Mouse (Mus musculus): ENCODE measurements at regions not wholly inside any gene's neighbourhood (a gene's known extent, or its start where the extent isn't known, plus 50 kb on each side); places are given as distances from the start of the nearest gene placed in this dataset.

- 61% methylated on average over 4 of the region's 4 CpGs for WGBS
- H3K4me3 ChIP-seq (replicated peaks): no peak overlapping the region
- H3K27ac ChIP-seq: no peak overlapping the region
- peak; percentile 45; the same call in 1 of the 2 replicates for ATAC-seq
- no peaks in the 10 kb centered on the region for H3K9me3 ChIP-seq
- no peak overlapping the region for H3K9ac ChIP-seq (replicated peaks)
- H3K4me1 ChIP-seq (replicated peaks): peaks cover 7% of the 10 kb centered on the region
- H3K27me3 ChIP-seq: no peaks in the 10 kb centered on the region
- no peaks in the 10 kb centered on the region for H3K36me3 ChIP-seq
- no peak overlapping the region for H3K4me2 ChIP-seq (replicated peaks)
Measured at GRCm38 (mm10) chr6:100113393-100114137, 173.7 kb downstream of the Rybp start.

- H3K27ac ChIP-seq: no peak overlapping the region
- H3K4me1 ChIP-seq (replicated peaks): peaks cover 7% of the 10 kb centered on the region
- H3K4me3 ChIP-seq (replicated peaks): no peak overlapping the region
- no peaks in the 10 kb centered on the region for H3K9me3 ChIP-seq
- 82% methylated on average over 2 of the region's 2 CpGs for WGBS
- no peaks in the 10 kb centered on the region for H3K36me3 ChIP-seq
- no peak overlapping the region for H3K9ac ChIP-seq (replicated peaks)
- no peak overlapping the region for H3K4me2 ChIP-seq (replicated peaks)
- ATAC-seq: no peak
- H3K27me3 ChIP-seq: 0 out of 2 replicates have a peak, but pooled peaks cover 4% of the 10 kb centered on the region
Measured at GRCm38 (mm10) chr6:100110981-100111660, 176.2 kb downstream of the Rybp start.

GRCm38 (mm10) chr6:100109979-100110378 lies 177.3 kb downstream of the Rybp start:
- Histone ChIP-seq H3K9me3 (no peaks in the 10 kb centered on the region), H3K36me3 (no peaks in the 10 kb centered on the region), H3K4me2 (replicated peaks) (no peak overlapping the region), H3K4me1 (replicated peaks) (peaks cover 7% of the 10 kb centered on the region), H3K27me3 (0 out of 2 replicates have a peak, but pooled peaks cover 4% of the 10 kb centered on the region), H3K27ac (no peak overlapping the region), H3K9ac (replicated peaks) (no peak overlapping the region), H3K4me3 (replicated peaks) (no peak overlapping the region)
- ATAC-seq: no peak
- 72% methylated on average over 7 of the region's 7 CpGs for WGBS

- Histone ChIP-seq H3K27ac (no peak overlapping the region), H3K9me3 (no peaks in the 10 kb centered on the region), H3K4me2 (replicated peaks) (no peak overlapping the region), H3K4me1 (replicated peaks) (peaks cover 7% of the 10 kb centered on the region), H3K4me3 (replicated peaks) (no peak overlapping the region), H3K9ac (replicated peaks) (no peak overlapping the region), H3K27me3 (0 out of 2 replicates have a peak, but pooled peaks cover 4% of the 10 kb centered on the region), H3K36me3 (no peaks in the 10 kb centered on the region)
- ATAC-seq: no peak
- 57% methylated on average over 3 of the region's 3 CpGs for WGBS
Measured at GRCm38 (mm10) chr6:100109351-100109750, 177.9 kb downstream of the Rybp start.

- 0 out of 2 replicates have a peak, but pooled peaks cover 4% of the 10 kb centered on the region for H3K27me3 ChIP-seq
- H3K27ac ChIP-seq: no peak overlapping the region
- H3K36me3 ChIP-seq: no peaks in the 10 kb centered on the region
- WGBS: 85% methylated on average over 3 of the region's 3 CpGs
- H3K4me2 ChIP-seq (replicated peaks): no peak overlapping the region
- no peak overlapping the region for H3K9ac ChIP-seq (replicated peaks)
- no peak overlapping the region for H3K4me3 ChIP-seq (replicated peaks)
- H3K4me1 ChIP-seq (replicated peaks): peaks cover 7% of the 10 kb centered on the region
- no peak for ATAC-seq
- H3K9me3 ChIP-seq: no peaks in the 10 kb centered on the region
Measured at GRCm38 (mm10) chr6:100107508-100107907, 179.8 kb downstream of the Rybp start.

GRCm38 (mm10) chr6:100107066-100107465 lies 180.2 kb downstream of the Rybp start:
- Histone ChIP-seq H3K4me2 (replicated peaks) (no peak overlapping the region), H3K4me1 (replicated peaks) (peaks cover 7% of the 10 kb centered on the region), H3K9ac (replicated peaks) (no peak overlapping the region), H3K4me3 (replicated peaks) (no peak overlapping the region), H3K27ac (no peak overlapping the region), H3K27me3 (0 out of 2 replicates have a peak, but pooled peaks cover 4% of the 10 kb centered on the region), H3K36me3 (no peaks in the 10 kb centered on the region), H3K9me3 (no peaks in the 10 kb centered on the region)
- ATAC-seq: no peak
- WGBS: 94% methylated on average over 5 of the region's 5 CpGs

GRCm38 (mm10) chr6:100100565-100101133 lies 186.6 kb downstream of the Rybp start:
- Histone ChIP-seq H3K9me3 (no peaks in the 10 kb centered on the region), H3K4me2 (replicated peaks) (no peak overlapping the region), H3K4me1 (replicated peaks) (no peaks in the 10 kb centered on the region), H3K4me3 (replicated peaks) (no peak overlapping the region), H3K9ac (replicated peaks) (no peak overlapping the region), H3K27ac (no peak overlapping the region), H3K36me3 (no peaks in the 10 kb centered on the region), H3K27me3 (no peaks in the 10 kb centered on the region)
- 71% methylated on average over 4 of the region's 4 CpGs for WGBS
- no peak for ATAC-seq

- no peaks in the 10 kb centered on the region for H3K27me3 ChIP-seq
- no peaks in the 10 kb centered on the region for H3K4me1 ChIP-seq (replicated peaks)
- no peak overlapping the region for H3K9ac ChIP-seq (replicated peaks)
- no peak overlapping the region for H3K27ac ChIP-seq
- 81% methylated on average over 13 of the region's 13 CpGs for WGBS
- H3K4me2 ChIP-seq (replicated peaks): no peak overlapping the region
- no peak for ATAC-seq
- H3K4me3 ChIP-seq (replicated peaks): no peak overlapping the region
- H3K36me3 ChIP-seq: no peaks in the 10 kb centered on the region
- no peaks in the 10 kb centered on the region for H3K9me3 ChIP-seq
Measured at GRCm38 (mm10) chr6:100096393-100097125, 190.7 kb downstream of the Rybp start.

GRCm38 (mm10) chr6:100094653-100095217 lies 192.6 kb downstream of the Rybp start:
- no peak overlapping the region for H3K27ac ChIP-seq
- no peaks in the 10 kb centered on the region for H3K36me3 ChIP-seq
- no peaks in the 10 kb centered on the region for H3K27me3 ChIP-seq
- 96% methylated on average over 6 of the region's 6 CpGs for WGBS
- no peak overlapping the region for H3K4me3 ChIP-seq (replicated peaks)
- no peak for ATAC-seq
- no peaks in the 10 kb centered on the region for H3K9me3 ChIP-seq
- no peaks in the 10 kb centered on the region for H3K4me1 ChIP-seq (replicated peaks)
- H3K4me2 ChIP-seq (replicated peaks): no peak overlapping the region
- H3K9ac ChIP-seq (replicated peaks): no peak overlapping the region

- no peak overlapping the region for H3K9ac ChIP-seq (replicated peaks)
- no peak overlapping the region for H3K27ac ChIP-seq
- H3K4me2 ChIP-seq (replicated peaks): no peak overlapping the region
- no peak for ATAC-seq
- H3K27me3 ChIP-seq: no peaks in the 10 kb centered on the region
- WGBS: 92% methylated on average over 8 of the region's 8 CpGs
- H3K4me1 ChIP-seq (replicated peaks): no peaks in the 10 kb centered on the region
- no peak overlapping the region for H3K4me3 ChIP-seq (replicated peaks)
- no peaks in the 10 kb centered on the region for H3K36me3 ChIP-seq
- no peaks in the 10 kb centered on the region for H3K9me3 ChIP-seq
Measured at GRCm38 (mm10) chr6:100092870-100093269, 194.4 kb downstream of the Rybp start.

GRCm38 (mm10) chr6:100091815-100092214 lies 195.5 kb downstream of the Rybp start:
- H3K9ac ChIP-seq (replicated peaks): no peak overlapping the region
- 84% methylated on average over 3 of the region's 3 CpGs for WGBS
- no peaks in the 10 kb centered on the region for H3K27me3 ChIP-seq
- no peaks in the 10 kb centered on the region for H3K4me1 ChIP-seq (replicated peaks)
- no peak overlapping the region for H3K4me2 ChIP-seq (replicated peaks)
- no peak overlapping the region for H3K4me3 ChIP-seq (replicated peaks)
- no peaks in the 10 kb centered on the region for H3K9me3 ChIP-seq
- H3K36me3 ChIP-seq: no peaks in the 10 kb centered on the region
- ATAC-seq: no peak
- H3K27ac ChIP-seq: no peak overlapping the region

All from midbrain, embryonic 13.5 days (tissue).